Mouse (Mus musculus) midbrain, postnatal 0 days (tissue): ENCODE data around the gene Abcf1. TPM values are rescaled to one million over a fixed set of nuclear protein-coding genes. Genes with fewer than 3 reads are reported as not detected.
A peak's percentile ranks its signal among the peaks of the same experiment; 100 is the strongest.

ENCODE experiments used
- ATAC-seq: fragments of 200-750 bp; cut with Nextera tagmentation; 2 replicates; pipeline ENCODE4 v1.8.0; 2017; ENCODE audit warnings: moderate number of reproducible peaks, mild to moderate bottlenecking, moderate TSS enrichment, moderate library complexity; ENCODE audit not compliant: low FRiP score
- DNase-seq: peaks from one replicate; pipeline ENCODE4 v3.0.0-alpha.2; 2015; ENCODE audit warnings: low spot score
- H3K27ac ChIP-seq: fragments of 300-500 bp; sonication (generic); 2 replicates; pipeline ENCODE4 v1.5.1; 2014; ENCODE audit warnings: low read depth, mild to moderate bottlenecking, low read length, mixed read lengths
- H3K27me3 ChIP-seq: fragments of 300-500 bp; sonication (generic); 2 replicates; pipeline ENCODE4 v1.6.1; 2014; ENCODE audit warnings: low read length, control low read depth, mixed read lengths; ENCODE audit not compliant: insufficient read depth
- H3K36me3 ChIP-seq: fragments of 300-500 bp; sonication (generic); 2 replicates; pipeline ENCODE4 v1.6.1; 2014; ENCODE audit warnings: low read length, control low read depth, mixed read lengths; ENCODE audit not compliant: insufficient read depth
- H3K4me1 ChIP-seq: fragments of 300-500 bp; sonication (generic); 2 replicates; pipeline ENCODE4 v1.6.1; 2014; ENCODE audit warnings: mild to moderate bottlenecking, control low read depth, antibody characterized with exemption, low read length, mixed read lengths; ENCODE audit not compliant: insufficient read depth
- H3K4me2 ChIP-seq: fragments of 300-500 bp; sonication (generic); 2 replicates; pipeline ENCODE4 v1.6.1; 2014; ENCODE audit warnings: low read depth, mild to moderate bottlenecking, low read length, mixed read lengths; ENCODE audit not compliant: poor library complexity, severe bottlenecking
- H3K4me3 ChIP-seq: fragments of 300-500 bp; sonication (generic); 2 replicates; pipeline ENCODE4 v1.5.1; 2014; ENCODE audit warnings: low read depth, mild to moderate bottlenecking, low read length, moderate library complexity
- H3K9ac ChIP-seq: fragments of 300-500 bp; sonication (generic); replicated peaks from 2 replicates; pipeline ENCODE4 v1.6.1; 2014; ENCODE audit warnings: mild to moderate bottlenecking, low read length, moderate library complexity, mixed read lengths; ENCODE audit not compliant: poor library complexity, severe bottlenecking
- H3K9me3 ChIP-seq: fragments of 300-500 bp; sonication (generic); 2 replicates; pipeline ENCODE4 v1.6.1; 2016; ENCODE audit warnings: low read length, control low read depth
- CTCF ChIP-seq: IDR thresholded peaks from 2 replicates; pipeline ENCODE4 v1.5.1; 2016; ENCODE audit warnings: antibody characterized with exemption, mild to moderate bottlenecking
- WGBS: fragments of 180-500 bp; shearing (Covaris S2); extraction: QIAGEN DNeasy Blood & Tissue Kit; methylation state at CpG from one replicate; pipeline ENCODE4 v1.1.7; 2014; 5-methylcytosine and 5-hydroxymethylcytosine counted together
- polyA plus RNA-seq: library from polyadenylated mRNA; unstranded; fragments of >200 nt; fragmentation: Nextera tagmentation; extraction: Ambion mirVana; gene quantifications from 2 replicates; pipeline ENCODE4 v1.2.1, GENCODE M21; 2015
- total RNA-seq: library from RNA; depleted of rRNA; stranded (reverse); fragments of >200 nt; gene quantifications from 2 replicates; pipeline ENCODE4 v1.2.3, GENCODE M21; 2014

Gene Abcf1
- total and polyA plus RNA-seq, 2 experiments from 2014 or later = 61.8 to 100 TPM

- Histone ChIP-seq H3K4me3 (no peak overlapping the region), H3K9me3 (no peaks in the 10 kb centered on the region), H3K36me3 (peaks cover 24% of the 10 kb centered on the region), H3K4me1 (no peaks in the 10 kb centered on the region; the same call in 1 of the 2 replicates), H3K4me2 (no peak overlapping the region), H3K9ac (no peak overlapping the region), H3K27ac (no peak overlapping the region), H3K27me3 (no peaks in the 10 kb centered on the region)
- ATAC-seq (no peak), DNase-seq (no peak)
- TF ChIP-seq CTCF = no peak
- 54% methylated on average over 10 of the region's 10 CpGs for WGBS
These were observed 22.2 kb upstream of the Abcf1 start for GRCm38 (mm10) chr17:35991781-35992180.

DNA sequence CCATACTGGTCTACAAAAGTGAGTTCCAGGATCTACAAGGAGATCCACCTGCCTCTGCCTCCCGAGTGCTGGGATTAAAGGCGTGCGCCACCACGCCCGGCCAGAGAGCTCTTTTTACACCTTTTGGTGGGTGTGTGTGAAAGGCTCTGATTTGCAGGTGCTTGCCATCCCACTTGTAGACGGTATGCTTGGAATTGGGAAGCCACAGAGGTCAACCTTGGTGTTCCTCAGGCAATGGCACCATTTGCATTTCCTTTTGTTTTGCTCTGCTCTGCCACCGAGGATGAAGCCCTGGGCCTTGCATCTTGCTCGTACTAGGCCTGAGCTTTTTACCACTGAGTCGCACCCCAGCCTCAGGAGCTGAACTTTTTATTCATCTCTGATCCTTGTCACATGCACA lies 12.2 kb upstream of the Abcf1 start:
- ATAC-seq = no peak
- DNase-seq = no peak
- TF ChIP-seq CTCF = no peak
- Histone ChIP-seq H3K4me2 (no peak overlapping the region), H3K36me3 (peaks cover 32% of the 10 kb centered on the region), H3K4me1 (peaks cover 14% of the 10 kb centered on the region), H3K27me3 (no peaks in the 10 kb centered on the region), H3K9me3 (no peaks in the 10 kb centered on the region), H3K27ac (no peak overlapping the region), H3K9ac (no peak overlapping the region), H3K4me3 (no peak overlapping the region)
- 91% methylated on average over 9 of the region's 9 CpGs for WGBS

GRCm38 (mm10) chr17:35980363-35980754 lies 10.8 kb upstream of the Abcf1 start:
- H3K9me3 ChIP-seq = no peaks in the 10 kb centered on the region
- H3K4me1 ChIP-seq = peaks cover 14% of the 10 kb centered on the region
- H3K9ac ChIP-seq = peak overlapping the region; percentile 88
- peaks cover 21% of the 10 kb centered on the region for H3K36me3 ChIP-seq
- 1% methylated on average over 25 of the region's 29 CpGs for WGBS
- H3K27me3 ChIP-seq = no peaks in the 10 kb centered on the region
- no peak for TF ChIP-seq CTCF
- peak overlapping the region; percentile 67 for H3K4me2 ChIP-seq
- H3K4me3 ChIP-seq = peak overlapping the region; percentile 89
- DNase-seq (peak; percentile 57), ATAC-seq (peak; percentile 38)
- H3K27ac ChIP-seq = peak overlapping the region; percentile 98

- H3K27ac ChIP-seq = peak within 1 kb of the TSS; percentile 98
- H3K27me3 ChIP-seq = no peaks in the 10 kb centered on the region
- peaks cover 14% of the 10 kb centered on the region for H3K4me1 ChIP-seq
- H3K9me3 ChIP-seq = no peaks in the 10 kb centered on the region
- ATAC-seq (peak; percentile 82), DNase-seq (peak; percentile 93)
- H3K4me3 ChIP-seq = peak within 1 kb of the TSS; percentile 89
- H3K9ac ChIP-seq = peak within 1 kb of the TSS; percentile 88
- H3K4me2 ChIP-seq = peak within 1 kb of the TSS; percentile 67
- peaks cover 17% of the 10 kb centered on the region for H3K36me3 ChIP-seq
- no peak; the same call in 1 of the 2 replicates for TF ChIP-seq CTCF
- WGBS = under 1% methylated on average over 94 of the region's 109 CpGs
These were observed 10.1 kb upstream of the Abcf1 start, which contains the start of the genes Gnl1 and Prr3 for GRCm38 (mm10) chr17:35979401-35980362. Gene Gnl1 (plus strand): TSS chr17:35979851. Gene Prr3 (minus strand): TSS chr17:35980236.

DNA sequence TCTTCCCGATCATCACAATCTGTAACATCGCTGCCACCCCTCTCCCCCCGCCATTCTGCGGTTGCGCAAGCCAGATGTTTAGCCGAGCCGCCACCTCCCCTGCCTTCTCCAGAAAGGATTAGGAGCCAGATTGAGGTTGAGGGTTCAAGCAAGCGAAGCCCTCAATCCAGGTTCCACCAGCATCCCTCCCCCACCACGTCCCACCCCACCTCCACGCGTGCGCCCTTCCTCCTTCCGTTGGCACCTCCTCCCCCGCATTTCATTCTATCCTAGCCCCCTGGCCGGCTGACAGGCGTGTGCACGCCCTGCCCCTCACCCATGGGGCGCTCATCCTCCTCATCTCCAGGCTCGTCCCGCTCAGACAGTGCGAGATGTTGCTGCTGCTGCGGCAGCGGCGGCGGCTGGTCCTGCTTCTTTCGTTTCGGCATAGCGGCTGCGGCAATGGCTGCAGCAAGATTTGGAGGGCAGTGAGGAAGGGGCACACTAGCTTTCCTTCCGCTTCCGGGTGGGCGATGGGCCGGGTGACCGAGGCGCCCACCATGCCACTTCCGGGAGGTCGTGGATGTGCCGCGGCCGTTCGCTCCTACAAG lies 9.3 kb upstream of the Abcf1 start:
- Histone ChIP-seq H3K9ac (peak overlapping the region; percentile 88), H3K4me1 (peaks cover 14% of the 10 kb centered on the region), H3K36me3 (peaks cover 21% of the 10 kb centered on the region), H3K9me3 (no peaks in the 10 kb centered on the region), H3K4me3 (peak overlapping the region; percentile 89), H3K4me2 (peak overlapping the region; percentile 67), H3K27me3 (no peaks in the 10 kb centered on the region), H3K27ac (peak overlapping the region; percentile 98)
- peak; percentile 88 for ATAC-seq
- DNase-seq = peak; percentile 93
- WGBS = under 1% methylated on average over 41 of the region's 41 CpGs
- peak; percentile 7; the same call in 1 of the 2 replicates for TF ChIP-seq CTCF
